Mouse (Mus musculus) liver, embryonic 15.5 days (tissue): ENCODE results near the gene Lmln. TPM values are rescaled to one million over a fixed set of nuclear protein-coding genes. Genes with fewer than 3 reads are reported as not detected.
"Not testable (repeated sequence)": the region's sequence is repeated elsewhere in the genome, so short reads cannot be mapped to it uniquely, and the experiment has no call there.

Experiments
- ATAC-seq: fragments of 200-750 bp; cut with Nextera tagmentation; 2 replicates; pipeline ENCODE4 v1.8.0; 2017; ENCODE audit warnings: moderate number of reproducible peaks, mild to moderate bottlenecking, moderate library complexity; ENCODE audit not compliant: insufficient read depth
- H3K27ac ChIP-seq: fragments of 300-500 bp; sonication (generic); replicated peaks from 2 replicates; pipeline ENCODE4 v1.5.1; 2015; ENCODE audit warnings: mild to moderate bottlenecking, inconsistent platforms
- H3K27me3 ChIP-seq: fragments of 300-500 bp; sonication (generic); 2 replicates; pipeline ENCODE4 v1.6.1; 2015; ENCODE audit warnings: mild to moderate bottlenecking, inconsistent platforms
- H3K36me3 ChIP-seq: fragments of 300-500 bp; sonication (generic); replicated peaks from 2 replicates; pipeline ENCODE4 v1.6.1; 2015; ENCODE audit warnings: moderate library complexity, mild to moderate bottlenecking, inconsistent platforms
- H3K4me1 ChIP-seq: fragments of 300-500 bp; sonication (generic); replicated peaks from 2 replicates; pipeline ENCODE4 v1.6.1; 2015; ENCODE audit warnings: inconsistent platforms
- H3K4me2 ChIP-seq: fragments of 300-500 bp; sonication (generic); 2 replicates; pipeline ENCODE4 v1.6.1; 2015; ENCODE audit warnings: moderate library complexity, mild to moderate bottlenecking, inconsistent platforms
- H3K4me3 ChIP-seq: fragments of 300-500 bp; sonication (generic); replicated peaks from 2 replicates; pipeline ENCODE4 v1.5.1; 2015; ENCODE audit warnings: mild to moderate bottlenecking, inconsistent platforms
- H3K9ac ChIP-seq: fragments of 300-500 bp; sonication (generic); 2 replicates; pipeline ENCODE4 v1.6.1; 2015; ENCODE audit warnings: moderate library complexity, mild to moderate bottlenecking, inconsistent platforms
- H3K9me3 ChIP-seq: fragments of 300-500 bp; sonication (generic); replicated peaks from 2 replicates; pipeline ENCODE4 v1.6.1; 2016; ENCODE audit warnings: inconsistent platforms
- WGBS: fragments of 180-500 bp; shearing (Covaris S2); methylation state at CpG from one replicate; pipeline ENCODE4 v1.1.7; 2015; ENCODE audit warnings: mixed read lengths; ENCODE audit not compliant: insufficient replicate concordance; 5-methylcytosine and 5-hydroxymethylcytosine counted together
- polyA plus RNA-seq: library from polyadenylated mRNA; unstranded; fragments of >200 nt; fragmentation: Nextera tagmentation; extraction: Ambion mirVana; gene quantifications from 2 replicates; pipeline ENCODE4 v1.2.1, GENCODE M21; 2015

The Lmln gene
- polyA plus RNA-seq, 1 experiment from 2014 or later, result 0.63 TPM

GRCm38 (mm10) chr16:33133186-33133585 lies 70.9 kb downstream of the Lmln start:
- no peak for ATAC-seq
- WGBS, result 66% methylated on average over 13 of the region's 13 CpGs
- H3K27ac ChIP-seq, result no peak overlapping the region

GRCm38 (mm10) chr16:33135167-33135566 lies 72.8 kb downstream of the Lmln start:
- ATAC-seq, result no peak
- no peaks in the 10 kb centered on the region for H3K36me3 ChIP-seq
- H3K9ac ChIP-seq, result no peak overlapping the region
- no peaks in the 10 kb centered on the region for H3K4me1 ChIP-seq
- H3K27me3 ChIP-seq, result no peaks in the 10 kb centered on the region
- H3K9me3 ChIP-seq, result no peaks in the 10 kb centered on the region
- H3K27ac ChIP-seq, result no peak overlapping the region
- H3K4me3 ChIP-seq, result no peak overlapping the region
- WGBS, result 57% methylated on average over 4 of the region's 4 CpGs
- no peak overlapping the region for H3K4me2 ChIP-seq

More at GRCm38 (mm10) chr16:33133186-33133585, 70.9 kb downstream of the Lmln start:
- Histone ChIP-seq H3K4me1 (no peaks in the 10 kb centered on the region), H3K4me3 (no peak overlapping the region), H3K9ac (no peak overlapping the region), H3K27me3 (no peaks in the 10 kb centered on the region), H3K9me3 (no peaks in the 10 kb centered on the region), H3K4me2 (no peak overlapping the region), H3K36me3 (no peaks in the 10 kb centered on the region)

- H3K27me3 ChIP-seq, H3K4me3 ChIP-seq, ATAC-seq, H3K27ac ChIP-seq, H3K36me3 ChIP-seq, H3K4me2 ChIP-seq, H3K9me3 ChIP-seq, H3K9ac ChIP-seq, H3K4me1 ChIP-seq: not testable (repeated sequence)
- WGBS, result 55% methylated on average over 6 of the region's 7 CpGs
These were observed 76.7 kb downstream of the Lmln start for GRCm38 (mm10) chr16:33139061-33139460.

- WGBS, result 57% methylated on average over 3 of the region's 3 CpGs
- H3K27me3 ChIP-seq, result no peaks in the 10 kb centered on the region
These were observed 79.5 kb downstream of the Lmln start for GRCm38 (mm10) chr16:33141758-33142280.

GRCm38 (mm10) chr16:33143452-33143851 lies 81.1 kb downstream of the Lmln start:
- no peak for ATAC-seq
- Histone ChIP-seq H3K4me2 (no peak overlapping the region), H3K27ac (no peak overlapping the region), H3K36me3 (no peaks in the 10 kb centered on the region), H3K4me3 (no peak overlapping the region), H3K9me3 (no peaks in the 10 kb centered on the region), H3K4me1 (no peaks in the 10 kb centered on the region), H3K27me3 (no peaks in the 10 kb centered on the region), H3K9ac (no peak overlapping the region)
- 60% methylated on average over 2 of the region's 2 CpGs for WGBS

More at GRCm38 (mm10) chr16:33141758-33142280, 79.5 kb downstream of the Lmln start:
- no peak overlapping the region for H3K9ac ChIP-seq
- no peaks in the 10 kb centered on the region for H3K9me3 ChIP-seq
- no peaks in the 10 kb centered on the region for H3K4me1 ChIP-seq
- no peak for ATAC-seq
- H3K4me3 ChIP-seq, result no peak overlapping the region
- no peak overlapping the region for H3K4me2 ChIP-seq
- H3K27ac ChIP-seq, result no peak overlapping the region
- no peaks in the 10 kb centered on the region for H3K36me3 ChIP-seq

GRCm38 (mm10) chr16:33146185-33146584 lies 83.9 kb downstream of the Lmln start:
- Histone ChIP-seq H3K27me3 (no peaks in the 10 kb centered on the region), H3K9ac (no peak overlapping the region), H3K4me3 (no peak overlapping the region), H3K27ac (no peak overlapping the region), H3K36me3 (no peaks in the 10 kb centered on the region), H3K9me3 (no peaks in the 10 kb centered on the region), H3K4me2 (no peak overlapping the region), H3K4me1 (no peaks in the 10 kb centered on the region)
- 78% methylated on average over 3 of the region's 3 CpGs for WGBS
- ATAC-seq, result no peak

GRCm38 (mm10) chr16:33148135-33148534 lies 85.8 kb downstream of the Lmln start:
- no peaks in the 10 kb centered on the region for H3K27me3 ChIP-seq
- no peaks in the 10 kb centered on the region for H3K9me3 ChIP-seq
- H3K36me3 ChIP-seq, result no peaks in the 10 kb centered on the region
- 0 out of 2 replicates have a peak, but pooled peaks cover 7% of the 10 kb centered on the region for H3K4me1 ChIP-seq
- no peak overlapping the region for H3K9ac ChIP-seq
- no peak overlapping the region for H3K4me2 ChIP-seq
- H3K4me3 ChIP-seq, result no peak overlapping the region
- H3K27ac ChIP-seq, result no peak overlapping the region
- ATAC-seq, result no peak
- WGBS, result 68% methylated on average over 4 of the region's 4 CpGs

GRCm38 (mm10) chr16:33150875-33151274 lies 88.6 kb downstream of the Lmln start:
- H3K36me3 ChIP-seq, H3K4me1 ChIP-seq, H3K27ac ChIP-seq, H3K4me2 ChIP-seq, H3K27me3 ChIP-seq, H3K4me3 ChIP-seq, H3K9ac ChIP-seq, H3K9me3 ChIP-seq, ATAC-seq: not testable (repeated sequence)
- WGBS, result 58% methylated on average over 9 of the region's 9 CpGs

GRCm38 (mm10) chr16:33151558-33151957 lies 89.2 kb downstream of the Lmln start:
- no peaks in the 10 kb centered on the region for H3K27me3 ChIP-seq
- WGBS, result 58% methylated on average over 8 of the region's 8 CpGs
- no peak overlapping the region for H3K9ac ChIP-seq
- H3K4me3 ChIP-seq, result no peak overlapping the region
- H3K4me2 ChIP-seq, result no peak overlapping the region
- 0 out of 2 replicates have a peak, but pooled peaks cover 7% of the 10 kb centered on the region for H3K4me1 ChIP-seq
- H3K9me3 ChIP-seq, result no peaks in the 10 kb centered on the region
- H3K27ac ChIP-seq, result no peak overlapping the region
- no peaks in the 10 kb centered on the region for H3K36me3 ChIP-seq
- ATAC-seq, result no peak

- 35% methylated on average over 4 of the region's 4 CpGs for WGBS
- no peak for ATAC-seq
- Histone ChIP-seq H3K27ac (no peak overlapping the region), H3K9ac (no peak overlapping the region), H3K4me1 (0 out of 2 replicates have a peak, but pooled peaks cover 7% of the 10 kb centered on the region), H3K27me3 (no peaks in the 10 kb centered on the region), H3K4me3 (no peak overlapping the region), H3K9me3 (no peaks in the 10 kb centered on the region), H3K36me3 (no peaks in the 10 kb centered on the region), H3K4me2 (no peak overlapping the region)
These were observed 92.7 kb downstream of the Lmln start for GRCm38 (mm10) chr16:33154992-33155391.

- H3K4me2 ChIP-seq, result no peak overlapping the region
- H3K9ac ChIP-seq, result no peak overlapping the region
- H3K4me3 ChIP-seq, result no peak overlapping the region
- H3K9me3 ChIP-seq, result no peaks in the 10 kb centered on the region
- no peak for ATAC-seq
- H3K27ac ChIP-seq, result no peak overlapping the region
- 0 out of 2 replicates have a peak, but pooled peaks cover 2% of the 10 kb centered on the region for H3K4me1 ChIP-seq
- 72% methylated on average over 11 of the region's 11 CpGs for WGBS
- no peaks in the 10 kb centered on the region for H3K36me3 ChIP-seq
- H3K27me3 ChIP-seq, result no peaks in the 10 kb centered on the region
These were observed 95.7 kb downstream of the Lmln start for GRCm38 (mm10) chr16:33158006-33158405.

GRCm38 (mm10) chr16:33158590-33159071 lies 96.3 kb downstream of the Lmln start:
- Histone ChIP-seq H3K9ac (no peak overlapping the region), H3K27me3 (no peaks in the 10 kb centered on the region), H3K27ac (no peak overlapping the region), H3K4me3 (no peak overlapping the region), H3K4me1 (no peaks in the 10 kb centered on the region), H3K9me3 (no peaks in the 10 kb centered on the region), H3K36me3 (no peaks in the 10 kb centered on the region), H3K4me2 (no peak overlapping the region)
- WGBS, result 50% methylated on average over 14 of the region's 14 CpGs
- no peak for ATAC-seq
